Mouse (Mus musculus): ENCODE results near the gene Ranbp3. TPM values are rescaled to one million over a fixed set of nuclear protein-coding genes. Genes with fewer than 3 reads are reported as not detected.

Gene Ranbp3
- polyA plus RNA-seq, 1 experiment from 2014 or later: 105 TPM

DNA sequence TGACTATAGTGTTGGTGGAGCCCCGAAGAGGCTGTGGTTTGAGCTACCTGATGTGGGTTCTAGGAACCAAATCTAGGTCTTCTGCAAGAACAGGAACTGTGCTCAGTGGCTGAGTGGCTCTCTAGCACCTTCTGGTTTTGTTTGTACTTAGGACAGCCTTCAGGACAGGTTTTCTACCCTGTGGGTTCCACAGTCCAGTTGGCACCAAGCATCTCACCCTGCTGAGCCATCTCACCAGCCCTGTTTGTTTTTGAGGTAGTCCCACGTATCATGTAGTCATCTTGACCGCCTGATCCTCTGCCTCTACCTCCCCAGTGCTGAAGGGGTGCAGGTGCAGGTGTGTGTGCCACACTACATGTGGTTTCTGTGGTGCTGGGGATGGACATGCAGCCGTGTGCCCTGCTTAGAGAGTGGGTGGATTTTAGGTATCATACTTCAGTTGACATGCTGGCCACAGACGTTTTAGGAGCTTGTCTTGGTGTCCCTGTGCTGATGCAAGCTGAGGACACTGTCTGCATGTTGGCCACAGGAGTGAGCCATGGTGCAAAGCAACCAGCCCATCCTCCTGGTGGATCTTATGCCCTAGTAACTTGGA is 10.5 kb downstream of the Ranbp3 start:
- Histone ChIP-seq H3K36me3 (replicated peaks; ENCODE audit: control insufficient read depth, insufficient read depth, low read depth, low read length) (no peaks in the 10 kb centered on the region; the same call in none of the 2 replicates), H3K9ac (replicated peaks; ENCODE audit: low read length) (no peak overlapping the region), H3K4me3 (ENCODE audit: low read depth, low read length) (no peak overlapping the region), H3K4me2 (ENCODE audit: low read depth, low read length) (no peak overlapping the region), H3K9me3 (replicated peaks; ENCODE audit: control insufficient read depth, low read length) (no peaks in the 10 kb centered on the region), H3K4me1 (ENCODE audit: control insufficient read depth, insufficient read depth, low read length) (no peaks in the 10 kb centered on the region), H3K27me3 (ENCODE audit: control insufficient read depth, insufficient read depth, low read length) (no peaks in the 10 kb centered on the region), H3K27ac (replicated peaks; ENCODE audit: low read depth, low read length) (no peak overlapping the region)
- 92% methylated on average over 5 of the region's 5 CpGs for WGBS
- no peak for DNase-seq (ENCODE audit: low spot score)
- ATAC-seq (replicated peaks; ENCODE audit: insufficient number of reproducible peaks, low FRiP score, low TSS enrichment, low read depth): no peak

DNA sequence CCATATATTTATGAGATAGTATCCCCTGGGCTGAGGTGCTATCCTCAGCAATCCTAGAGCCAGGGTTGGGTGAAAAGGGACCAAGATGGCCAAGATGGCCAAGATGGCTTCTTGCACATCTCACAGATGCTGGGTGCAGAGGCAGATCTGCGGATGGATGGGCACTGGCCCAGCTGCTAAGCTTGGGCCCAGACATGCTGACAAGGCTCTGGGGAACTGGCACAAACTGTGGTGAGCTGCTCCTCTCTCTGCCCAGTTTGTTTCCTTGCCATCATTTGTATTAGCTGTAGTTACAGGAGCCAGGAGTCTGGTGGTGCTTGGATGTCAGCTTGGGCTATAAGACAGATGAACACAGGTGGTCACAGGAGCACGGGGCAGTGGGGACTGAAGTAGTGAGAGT is 11.6 kb downstream of the Ranbp3 start:
- WGBS: 90% methylated on average over 2 of the region's 2 CpGs
- Histone ChIP-seq H3K4me2 (ENCODE audit: low read depth, low read length) (no peak overlapping the region), H3K4me1 (ENCODE audit: control insufficient read depth, insufficient read depth, low read length) (no peaks in the 10 kb centered on the region), H3K9ac (replicated peaks; ENCODE audit: low read length) (no peak overlapping the region), H3K4me3 (ENCODE audit: low read depth, low read length) (no peak overlapping the region), H3K9me3 (replicated peaks; ENCODE audit: control insufficient read depth, low read length) (no peaks in the 10 kb centered on the region), H3K27ac (replicated peaks; ENCODE audit: low read depth, low read length) (no peak overlapping the region), H3K27me3 (ENCODE audit: control insufficient read depth, insufficient read depth, low read length) (no peaks in the 10 kb centered on the region), H3K36me3 (replicated peaks; ENCODE audit: control insufficient read depth, insufficient read depth, low read depth, low read length) (no peaks in the 10 kb centered on the region; the same call in none of the 2 replicates)
- no peak for DNase-seq (ENCODE audit: low spot score)
- ATAC-seq (replicated peaks; ENCODE audit: insufficient number of reproducible peaks, low FRiP score, low TSS enrichment, low read depth): no peak

DNA sequence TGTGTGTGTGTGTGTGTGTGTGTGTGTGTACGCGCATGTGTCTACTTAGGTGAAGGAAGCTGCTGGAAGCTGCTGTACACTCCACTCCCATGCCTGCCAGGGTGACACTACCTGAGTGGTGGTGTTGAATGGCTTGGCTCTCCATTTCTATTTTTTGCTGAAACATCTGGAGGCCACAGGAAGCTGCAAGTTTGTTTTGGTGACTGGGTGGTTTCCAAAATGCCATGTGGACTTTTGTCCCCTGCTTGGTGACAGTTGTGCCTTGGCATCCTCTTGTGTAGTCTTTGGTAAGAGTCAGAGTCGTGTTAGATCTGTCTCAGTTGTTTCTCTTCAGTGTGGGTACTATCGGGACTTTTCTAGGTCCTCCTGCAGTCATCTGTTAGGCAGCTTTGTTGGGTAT is 13.7 kb downstream of the Ranbp3 start:
- 95% methylated on average over 4 of the region's 4 CpGs for WGBS
- no peak overlapping the region for H3K27ac ChIP-seq (replicated peaks; ENCODE audit: low read depth, low read length)
- no peak for ATAC-seq (replicated peaks; ENCODE audit: insufficient number of reproducible peaks, low FRiP score, low TSS enrichment, low read depth)
- no peaks in the 10 kb centered on the region for H3K4me1 ChIP-seq (ENCODE audit: control insufficient read depth, insufficient read depth, low read length)
- no peak overlapping the region for H3K4me3 ChIP-seq (ENCODE audit: low read depth, low read length)
- no peaks in the 10 kb centered on the region; the same call in none of the 2 replicates for H3K36me3 ChIP-seq (replicated peaks; ENCODE audit: control insufficient read depth, insufficient read depth, low read depth, low read length)
- H3K4me2 ChIP-seq (ENCODE audit: low read depth, low read length): no peak overlapping the region
- no peak overlapping the region for H3K9ac ChIP-seq (replicated peaks; ENCODE audit: low read length)
- no peaks in the 10 kb centered on the region for H3K9me3 ChIP-seq (replicated peaks; ENCODE audit: control insufficient read depth, low read length)
- H3K27me3 ChIP-seq (ENCODE audit: control insufficient read depth, insufficient read depth, low read length): no peaks in the 10 kb centered on the region
- no peak for DNase-seq (ENCODE audit: low spot score)

DNA sequence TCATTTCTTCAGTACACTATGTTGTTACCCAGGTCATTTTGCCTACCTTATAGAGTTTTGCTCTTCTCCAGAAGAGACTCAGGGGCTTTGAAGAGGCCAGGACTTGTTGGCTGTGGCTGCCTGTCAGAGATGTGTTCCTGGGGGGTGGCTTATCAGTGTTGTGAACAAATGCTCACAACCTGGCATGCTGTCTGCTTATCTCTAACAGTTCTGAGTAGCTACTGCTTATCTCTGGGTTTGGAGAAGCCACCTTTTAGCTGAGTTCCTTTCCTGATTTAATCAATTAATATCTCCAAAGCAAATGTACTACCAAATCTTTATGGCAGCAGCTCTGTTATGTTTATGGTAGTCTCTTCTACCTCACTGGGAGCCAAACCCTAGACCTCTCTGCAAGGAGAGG is 15.0 kb downstream of the Ranbp3 start:
- DNase-seq (ENCODE audit: low spot score): no peak
- Histone ChIP-seq H3K4me3 (ENCODE audit: low read depth, low read length) (no peak overlapping the region), H3K36me3 (replicated peaks; ENCODE audit: control insufficient read depth, insufficient read depth, low read depth, low read length) (peaks cover 3% of the 10 kb centered on the region), H3K9me3 (replicated peaks; ENCODE audit: control insufficient read depth, low read length) (no peaks in the 10 kb centered on the region), H3K4me2 (ENCODE audit: low read depth, low read length) (no peak overlapping the region), H3K27me3 (ENCODE audit: control insufficient read depth, insufficient read depth, low read length) (no peaks in the 10 kb centered on the region), H3K9ac (replicated peaks; ENCODE audit: low read length) (no peak overlapping the region), H3K4me1 (ENCODE audit: control insufficient read depth, insufficient read depth, low read length) (no peaks in the 10 kb centered on the region), H3K27ac (replicated peaks; ENCODE audit: low read depth, low read length) (no peak overlapping the region)
- ATAC-seq (replicated peaks; ENCODE audit: insufficient number of reproducible peaks, low FRiP score, low TSS enrichment, low read depth): no peak

- no peak overlapping the region for H3K4me2 ChIP-seq (ENCODE audit: low read depth, low read length)
- no peak for ATAC-seq (replicated peaks; ENCODE audit: insufficient number of reproducible peaks, low FRiP score, low TSS enrichment, low read depth)
- H3K27me3 ChIP-seq (ENCODE audit: control insufficient read depth, insufficient read depth, low read length): no peaks in the 10 kb centered on the region
- H3K27ac ChIP-seq (replicated peaks; ENCODE audit: low read depth, low read length): no peak overlapping the region
- H3K36me3 ChIP-seq (replicated peaks; ENCODE audit: control insufficient read depth, insufficient read depth, low read depth, low read length): peaks cover 6% of the 10 kb centered on the region
- no peak overlapping the region for H3K9ac ChIP-seq (replicated peaks; ENCODE audit: low read length)
- DNase-seq (ENCODE audit: low spot score): no peak
- H3K9me3 ChIP-seq (replicated peaks; ENCODE audit: control insufficient read depth, low read length): no peaks in the 10 kb centered on the region
- H3K4me3 ChIP-seq (ENCODE audit: low read depth, low read length): no peak overlapping the region
- 95% methylated on average over 2 of the region's 2 CpGs for WGBS
- no peaks in the 10 kb centered on the region for H3K4me1 ChIP-seq (ENCODE audit: control insufficient read depth, insufficient read depth, low read length)
Measured at GRCm38 (mm10) chr17:56688689-56689088, 15.6 kb downstream of the Ranbp3 start.

DNA sequence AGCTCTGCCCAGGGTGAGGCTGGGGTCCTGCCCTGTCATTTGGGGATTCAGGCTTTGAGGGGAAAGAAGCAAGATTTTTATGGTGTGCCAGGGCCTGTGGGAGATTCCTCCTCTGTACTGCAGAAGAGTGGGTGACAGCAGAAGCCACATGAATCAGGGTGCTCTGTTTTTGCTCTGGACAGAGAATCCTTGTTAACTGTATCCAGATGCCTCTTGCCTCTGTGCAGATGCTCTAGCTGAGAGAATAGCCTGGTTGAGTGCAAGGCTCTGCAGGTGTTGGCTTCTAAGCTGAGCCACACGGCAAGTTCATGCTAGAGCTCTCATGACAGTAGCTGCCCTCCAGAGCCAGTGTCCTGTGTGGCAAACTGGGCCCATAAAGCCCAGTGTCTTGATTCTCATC is 20.3 kb downstream of the Ranbp3 start:
- no peak overlapping the region for H3K27ac ChIP-seq (replicated peaks; ENCODE audit: low read depth, low read length)
- no peak overlapping the region for H3K4me2 ChIP-seq (ENCODE audit: low read depth, low read length)
- no peaks in the 10 kb centered on the region for H3K4me1 ChIP-seq (ENCODE audit: control insufficient read depth, insufficient read depth, low read length)
- ATAC-seq (replicated peaks; ENCODE audit: insufficient number of reproducible peaks, low FRiP score, low TSS enrichment, low read depth) (no peak), DNase-seq (ENCODE audit: low spot score) (no peak)
- no peaks in the 10 kb centered on the region for H3K9me3 ChIP-seq (replicated peaks; ENCODE audit: control insufficient read depth, low read length)
- 71% methylated on average over 1 of the region's 1 CpGs for WGBS
- H3K4me3 ChIP-seq (ENCODE audit: low read depth, low read length): no peak overlapping the region
- H3K27me3 ChIP-seq (ENCODE audit: control insufficient read depth, insufficient read depth, low read length): no peaks in the 10 kb centered on the region
- H3K9ac ChIP-seq (replicated peaks; ENCODE audit: low read length): no peak overlapping the region
- H3K36me3 ChIP-seq (replicated peaks; ENCODE audit: control insufficient read depth, insufficient read depth, low read depth, low read length): peaks cover 20% of the 10 kb centered on the region

- no peaks in the 10 kb centered on the region for H3K4me1 ChIP-seq (ENCODE audit: control insufficient read depth, insufficient read depth, low read length)
- H3K27ac ChIP-seq (replicated peaks; ENCODE audit: low read depth, low read length): no peak overlapping the region
- no peak overlapping the region for H3K9ac ChIP-seq (replicated peaks; ENCODE audit: low read length)
- no peak overlapping the region for H3K4me3 ChIP-seq (ENCODE audit: low read depth, low read length)
- H3K9me3 ChIP-seq (replicated peaks; ENCODE audit: control insufficient read depth, low read length): no peaks in the 10 kb centered on the region
- ATAC-seq (replicated peaks; ENCODE audit: insufficient number of reproducible peaks, low FRiP score, low TSS enrichment, low read depth) (no peak), DNase-seq (ENCODE audit: low spot score) (no peak)
- H3K27me3 ChIP-seq (ENCODE audit: control insufficient read depth, insufficient read depth, low read length): no peaks in the 10 kb centered on the region
- H3K36me3 ChIP-seq (replicated peaks; ENCODE audit: control insufficient read depth, insufficient read depth, low read depth, low read length): peaks cover 20% of the 10 kb centered on the region
- 89% methylated on average over 6 of the region's 6 CpGs for WGBS
- H3K4me2 ChIP-seq (ENCODE audit: low read depth, low read length): no peak overlapping the region
Measured at GRCm38 (mm10) chr17:56693851-56694310, 20.8 kb downstream of the Ranbp3 start.

DNA sequence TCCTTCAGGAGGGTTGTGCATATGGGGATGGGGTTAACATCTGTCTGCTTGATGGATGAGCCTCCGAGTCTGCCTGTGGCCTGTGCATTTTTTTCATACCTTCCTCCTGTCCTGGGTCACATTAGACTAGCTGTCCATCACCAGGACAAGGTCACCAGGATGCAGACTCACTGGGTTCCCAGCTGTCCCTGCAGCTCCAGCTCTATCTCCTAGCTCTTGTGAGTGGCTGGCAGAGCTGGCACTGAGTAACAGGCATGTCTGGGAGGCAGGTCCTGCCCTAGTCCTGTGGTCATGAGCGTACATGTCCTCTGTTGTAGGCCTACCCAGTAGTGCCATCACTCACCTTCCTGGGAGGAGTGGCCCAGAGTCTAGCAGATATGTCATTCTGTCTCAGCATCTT is 27.4 kb downstream of the Ranbp3 start:
- Histone ChIP-seq H3K4me2 (ENCODE audit: low read depth, low read length) (no peak overlapping the region), H3K27me3 (ENCODE audit: control insufficient read depth, insufficient read depth, low read length) (no peaks in the 10 kb centered on the region), H3K4me1 (ENCODE audit: control insufficient read depth, insufficient read depth, low read length) (no peaks in the 10 kb centered on the region), H3K4me3 (ENCODE audit: low read depth, low read length) (no peak overlapping the region), H3K36me3 (replicated peaks; ENCODE audit: control insufficient read depth, insufficient read depth, low read depth, low read length) (peaks cover 24% of the 10 kb centered on the region), H3K27ac (replicated peaks; ENCODE audit: low read depth, low read length) (no peak overlapping the region), H3K9me3 (replicated peaks; ENCODE audit: control insufficient read depth, low read length) (no peaks in the 10 kb centered on the region), H3K9ac (replicated peaks; ENCODE audit: low read length) (no peak overlapping the region)
- ATAC-seq (replicated peaks; ENCODE audit: insufficient number of reproducible peaks, low FRiP score, low TSS enrichment, low read depth) (no peak), DNase-seq (ENCODE audit: low spot score) (no peak)
- 82% methylated on average over 2 of the region's 2 CpGs for WGBS

All from embryonic facial prominence, embryonic 11.5 days (tissue).